Mouse (Mus musculus): ENCODE data around the gene Slc25a47. TPM values are rescaled to one million over a fixed set of nuclear protein-coding genes. Genes with fewer than 3 reads are reported as not detected.

The Slc25a47 gene
- total RNA-seq, 4 experiments from 2014 or later, result 4.0 to 7.5 (median 5.8) TPM

DNA sequence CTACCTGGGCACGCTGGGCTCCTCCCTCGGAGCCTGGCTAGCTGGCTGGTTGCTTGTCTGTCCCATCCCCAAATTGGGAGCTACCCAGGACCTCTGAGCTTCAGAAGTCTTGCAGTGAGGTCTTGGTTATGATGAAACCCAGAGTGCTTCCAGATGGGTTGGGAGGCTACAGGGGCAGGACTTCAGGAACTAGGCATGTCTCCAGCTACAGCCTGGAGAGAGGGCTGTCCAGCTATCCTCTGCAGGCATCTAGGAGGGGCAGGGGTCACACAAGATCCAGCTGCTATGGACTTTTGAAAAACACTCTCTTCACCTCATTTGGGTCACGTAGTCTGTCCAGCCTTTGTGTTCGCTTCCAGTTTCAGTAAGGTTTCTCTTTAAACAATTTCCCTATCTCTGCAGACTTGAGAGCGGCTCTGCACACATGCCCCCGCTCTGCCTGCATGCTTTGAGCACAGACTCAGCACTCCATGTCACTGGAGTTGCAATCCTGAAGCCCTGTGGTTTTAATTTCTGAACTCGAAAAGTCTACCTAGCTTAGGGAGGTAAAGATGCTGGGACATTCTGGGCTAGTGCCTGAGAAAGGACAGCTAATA is 21.8 kb downstream of the Slc25a47 start:
- no peak for DNase-seq (ENCODE audit: low spot score in 2 of 2)

DNA sequence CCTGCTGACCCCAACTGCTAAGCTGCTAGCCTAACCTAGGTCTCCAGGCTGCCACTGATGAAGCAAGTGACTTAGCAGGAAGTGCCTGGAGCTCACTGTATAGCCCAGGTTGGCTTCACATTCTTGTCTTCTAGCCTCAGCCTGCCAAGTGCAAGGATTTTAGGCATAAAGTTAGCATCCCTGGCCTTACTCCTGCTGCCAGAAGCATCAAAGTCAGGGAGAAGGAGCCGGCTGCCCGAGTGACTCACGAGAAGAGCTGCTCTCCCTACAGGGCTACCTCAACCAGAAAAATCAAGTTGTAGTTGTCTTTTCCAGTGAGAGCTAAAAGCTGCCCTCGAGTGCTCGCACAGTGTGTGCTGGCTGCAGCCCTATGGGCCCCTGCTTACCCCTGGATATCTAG is 22.6 kb downstream of the Slc25a47 start:
- no peak for DNase-seq (ENCODE audit: low spot score in 2 of 2)

DNA sequence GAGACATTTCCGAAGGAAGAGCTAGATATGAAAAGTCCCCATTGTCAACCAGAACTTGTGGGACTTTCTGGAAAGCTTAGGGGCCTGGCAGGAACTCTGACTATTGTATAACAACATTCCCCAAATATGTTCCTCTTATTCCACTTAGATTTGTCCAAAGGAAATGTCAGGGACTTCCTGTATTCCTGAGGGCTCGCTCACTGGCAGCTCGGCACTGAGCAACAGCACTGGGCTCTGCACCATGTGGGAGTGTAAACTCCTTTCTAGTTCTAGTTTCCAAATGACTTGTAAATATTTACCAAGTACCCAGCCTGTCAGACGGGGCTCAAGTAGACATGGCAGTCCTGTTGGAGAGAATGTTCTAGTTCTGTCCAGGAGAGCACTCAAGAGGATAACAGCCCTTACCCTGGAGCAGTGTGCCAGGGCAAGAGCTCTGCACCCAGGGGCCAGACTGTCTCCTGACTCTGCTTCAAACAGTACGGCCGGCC is 29.2 kb downstream of the Slc25a47 start:
- DNase-seq (ENCODE audit: low spot score in 2 of 2), result no peak

DNA sequence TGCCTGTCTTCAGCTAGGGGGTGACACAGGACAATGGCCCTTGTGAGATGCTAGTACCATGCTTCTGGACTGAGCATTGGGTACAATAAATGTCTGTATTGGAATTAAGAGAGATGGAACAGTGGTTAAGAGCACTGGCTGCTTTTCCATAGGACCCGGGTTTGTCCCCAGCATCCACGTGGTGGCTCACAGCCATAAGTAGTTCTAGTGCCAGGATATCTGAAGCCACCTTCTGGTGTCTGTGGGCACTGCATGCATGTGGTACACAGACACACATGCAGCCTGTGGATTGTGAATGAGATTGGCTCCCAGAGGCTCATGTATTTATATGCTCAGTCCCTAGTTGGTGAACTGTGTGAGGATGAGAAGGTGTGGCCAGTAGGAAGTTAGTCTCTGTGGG is 33.7 kb downstream of the Slc25a47 start:
- DNase-seq (ENCODE audit: low spot score in 2 of 2), result no peak

DNA sequence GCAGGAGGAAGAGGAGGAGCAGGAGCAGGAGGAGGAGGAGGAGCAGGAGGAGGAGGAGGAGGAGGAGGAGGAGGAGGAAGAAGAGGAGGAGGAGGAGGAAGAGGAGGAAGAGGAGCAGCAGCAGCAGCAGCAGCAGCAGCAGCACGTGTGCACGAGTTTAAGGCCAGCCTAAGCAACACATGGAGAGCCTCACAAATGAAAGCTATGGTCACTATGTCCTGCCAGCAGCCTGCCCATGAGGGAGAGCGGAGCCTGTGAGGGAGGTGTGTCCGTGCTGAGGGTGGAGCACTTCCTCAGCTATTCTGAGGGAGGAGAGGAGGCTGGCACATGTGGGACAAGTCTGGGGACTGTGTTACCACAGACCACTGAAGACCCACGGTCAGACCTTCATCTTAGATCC is 37.3 kb downstream of the Slc25a47 start:
- no peak for DNase-seq (ENCODE audit: low spot score in 2 of 2)

DNA sequence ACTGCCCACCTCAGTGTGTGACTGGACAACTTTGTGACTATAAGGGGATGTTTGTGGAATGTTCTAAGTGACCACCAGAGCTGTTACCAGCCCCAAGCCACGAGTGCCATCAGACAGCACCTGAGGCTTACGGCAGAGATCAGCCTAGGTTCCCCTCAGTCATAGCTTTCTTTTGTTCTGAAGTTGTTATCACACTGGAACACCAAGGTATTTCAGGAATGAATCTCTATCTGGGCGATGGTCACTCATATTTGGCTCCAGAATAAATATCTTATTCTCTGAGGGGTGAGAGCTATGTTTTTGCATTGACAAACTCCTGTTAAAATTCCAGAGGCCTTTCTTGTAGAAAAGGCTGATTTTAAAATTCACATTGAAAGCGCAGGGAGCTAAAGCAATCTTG is 43.3 kb downstream of the Slc25a47 start:
- DNase-seq (ENCODE audit: low spot score in 2 of 2), result no peak

DNA sequence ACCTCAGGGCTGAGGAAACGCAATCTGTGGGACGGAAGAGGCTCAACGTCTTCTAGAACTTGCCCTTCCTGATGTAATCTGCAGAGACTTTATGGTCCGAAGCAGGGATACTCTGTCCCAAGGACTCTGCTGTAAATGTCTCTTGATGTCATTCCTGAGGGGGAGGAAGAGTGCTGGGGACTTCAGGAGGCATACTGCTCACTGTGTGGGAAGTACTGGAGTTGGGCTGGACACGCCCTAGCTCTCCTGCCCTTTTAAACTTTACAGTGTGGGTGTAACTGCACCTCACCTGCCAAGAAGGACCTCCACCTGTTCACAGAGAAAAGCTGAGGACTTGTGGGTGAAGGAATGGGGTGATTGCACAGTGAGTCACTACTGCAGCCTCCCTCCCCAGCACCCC is 44.8 kb downstream of the Slc25a47 start:
- no peak for DNase-seq (ENCODE audit: low spot score in 2 of 2)

DNA sequence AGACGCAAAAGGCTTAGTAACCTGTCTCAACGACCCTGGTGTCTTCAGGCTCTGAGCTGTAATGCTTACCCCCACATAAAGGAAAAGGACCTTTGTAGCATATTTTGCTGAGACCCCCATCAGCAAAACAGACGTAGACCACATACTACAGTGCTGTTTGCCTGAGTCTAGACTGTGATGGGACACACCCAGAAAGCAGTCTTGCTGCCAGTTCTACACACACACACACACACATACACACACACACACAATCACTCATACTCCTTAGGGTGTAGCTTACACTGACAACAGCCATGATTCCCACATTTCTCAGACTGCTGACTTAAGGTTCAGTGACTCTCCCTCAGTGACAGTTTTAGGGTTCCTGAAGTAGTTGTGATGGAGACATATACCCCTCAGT is 45.3 kb downstream of the Slc25a47 start:
- no peak for DNase-seq (ENCODE audit: low spot score in 2 of 2)

DNA sequence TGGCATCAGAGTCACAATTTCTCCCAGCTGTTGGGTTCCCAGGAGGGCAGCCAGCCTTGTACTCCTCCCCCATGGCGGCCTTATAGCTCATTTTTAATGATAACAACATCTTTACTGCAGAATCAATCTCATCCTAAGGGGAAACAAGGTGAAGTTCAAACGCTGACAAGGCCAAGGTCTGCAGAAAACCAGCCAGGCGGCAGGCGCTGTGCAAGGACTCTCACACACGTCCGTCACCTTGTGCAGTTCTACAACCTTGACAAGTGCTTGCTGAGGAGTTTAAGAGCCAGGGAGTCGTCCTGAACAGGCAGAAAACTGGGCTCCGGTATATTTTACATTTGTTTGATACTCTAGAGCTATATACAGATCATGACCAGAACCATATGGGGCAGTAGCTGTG is 46.9 kb downstream of the Slc25a47 start:
- no peak for DNase-seq (ENCODE audit: low spot score in 2 of 2)

DNA sequence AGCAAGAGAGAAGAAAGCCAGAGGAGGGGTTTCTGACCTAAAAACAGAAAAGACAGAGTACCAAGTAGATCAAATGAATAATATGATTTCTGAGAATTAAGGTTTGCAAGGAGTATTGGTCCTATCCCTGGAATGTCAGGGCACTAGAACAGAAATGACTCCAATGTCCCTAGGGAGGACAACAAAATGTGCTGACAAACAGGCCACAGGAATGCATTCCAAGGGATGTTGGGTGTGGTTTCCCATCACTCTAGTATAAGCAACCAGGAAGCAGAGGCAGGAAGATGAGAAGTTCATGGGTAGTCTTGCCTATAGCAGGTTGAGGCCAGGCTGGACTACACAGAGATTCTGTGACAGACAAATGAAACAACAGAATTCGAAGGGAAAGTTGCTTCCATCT is 50.1 kb downstream of the Slc25a47 start:
- DNase-seq (ENCODE audit: low spot score in 2 of 2), result no peak

DNA sequence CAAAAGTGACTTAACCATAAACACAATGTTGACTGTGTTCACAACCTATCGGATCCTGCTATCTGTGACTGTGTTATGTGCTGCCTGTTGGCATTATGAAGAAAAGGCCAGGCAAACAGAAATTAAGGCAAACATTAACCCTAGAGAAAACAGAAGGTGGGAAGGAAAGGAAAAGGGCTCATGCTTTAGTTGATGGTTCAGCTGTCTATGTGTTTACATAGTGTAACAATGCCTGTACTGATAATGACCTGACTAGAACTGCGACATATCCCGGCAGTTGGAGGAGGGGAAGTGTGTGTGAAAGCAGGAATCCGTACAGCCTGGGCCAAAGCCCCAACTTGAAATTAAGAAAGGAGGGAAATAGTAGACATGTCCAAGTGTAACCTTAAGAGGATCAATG is 51.2 kb downstream of the Slc25a47 start:
- DNase-seq (ENCODE audit: low spot score in 2 of 2), result no peak

DNA sequence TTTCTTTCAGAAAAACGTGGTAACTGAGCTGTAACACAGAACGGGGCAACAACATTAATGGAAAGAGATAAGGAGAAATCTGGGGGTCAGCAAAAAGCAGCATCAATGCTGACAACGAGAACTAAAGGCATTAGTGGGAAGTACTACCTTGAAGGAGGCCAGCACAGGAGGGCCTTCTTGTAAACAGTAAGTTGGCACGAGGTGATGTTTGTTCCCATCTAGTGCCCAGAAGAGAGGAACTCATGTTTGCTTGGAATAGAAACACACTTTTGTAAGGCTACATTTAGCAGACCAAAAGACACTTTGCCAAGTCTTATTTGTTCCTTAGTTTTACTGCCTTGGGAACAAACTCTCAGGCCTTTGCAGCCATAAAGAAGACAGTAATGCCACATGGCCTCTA is 52.8 kb downstream of the Slc25a47 start:
- no peak for DNase-seq (ENCODE audit: low spot score in 2 of 2)

DNA sequence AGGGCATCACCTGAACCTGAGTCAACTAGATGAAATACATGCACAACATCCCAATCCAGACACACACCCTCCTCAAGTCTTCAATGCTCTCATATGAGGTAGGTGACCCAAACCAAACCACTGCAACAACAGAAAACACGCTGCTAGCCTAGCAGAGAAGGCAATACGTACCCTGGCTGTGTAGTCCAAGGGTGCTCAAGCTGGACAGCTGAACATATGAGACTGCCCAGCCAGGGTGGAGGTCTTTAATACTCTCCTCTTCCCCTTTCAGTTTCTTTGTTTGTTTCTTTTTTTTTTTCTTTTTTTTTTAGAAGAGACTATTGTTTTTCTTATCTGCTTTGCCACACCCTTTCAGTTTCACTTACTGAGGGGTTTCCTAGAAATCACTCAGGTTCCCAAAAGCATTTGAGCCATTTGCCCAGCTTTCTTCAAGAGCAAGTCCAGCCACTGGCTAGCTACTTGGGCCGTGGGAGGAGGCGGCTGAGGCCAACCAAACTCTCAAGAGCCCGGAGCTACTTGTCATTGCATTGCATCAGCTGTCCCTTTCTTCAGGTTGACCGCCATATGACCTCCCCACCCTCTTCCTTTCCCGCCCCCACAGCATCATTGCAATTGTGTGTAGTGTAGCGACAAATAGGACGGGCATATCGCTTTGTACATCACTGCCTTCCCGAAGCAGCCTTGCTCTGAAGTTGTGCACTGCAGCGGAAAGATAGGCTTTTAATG is 57.3 kb downstream of the Slc25a47 start, which contains the start of gene Wdr25:
Gene Wdr25, plus strand, starts transcription at position 643 of the 726 bp plus-strand sequence.
- no peak for DNase-seq (ENCODE audit: low spot score in 2 of 2)

DNA sequence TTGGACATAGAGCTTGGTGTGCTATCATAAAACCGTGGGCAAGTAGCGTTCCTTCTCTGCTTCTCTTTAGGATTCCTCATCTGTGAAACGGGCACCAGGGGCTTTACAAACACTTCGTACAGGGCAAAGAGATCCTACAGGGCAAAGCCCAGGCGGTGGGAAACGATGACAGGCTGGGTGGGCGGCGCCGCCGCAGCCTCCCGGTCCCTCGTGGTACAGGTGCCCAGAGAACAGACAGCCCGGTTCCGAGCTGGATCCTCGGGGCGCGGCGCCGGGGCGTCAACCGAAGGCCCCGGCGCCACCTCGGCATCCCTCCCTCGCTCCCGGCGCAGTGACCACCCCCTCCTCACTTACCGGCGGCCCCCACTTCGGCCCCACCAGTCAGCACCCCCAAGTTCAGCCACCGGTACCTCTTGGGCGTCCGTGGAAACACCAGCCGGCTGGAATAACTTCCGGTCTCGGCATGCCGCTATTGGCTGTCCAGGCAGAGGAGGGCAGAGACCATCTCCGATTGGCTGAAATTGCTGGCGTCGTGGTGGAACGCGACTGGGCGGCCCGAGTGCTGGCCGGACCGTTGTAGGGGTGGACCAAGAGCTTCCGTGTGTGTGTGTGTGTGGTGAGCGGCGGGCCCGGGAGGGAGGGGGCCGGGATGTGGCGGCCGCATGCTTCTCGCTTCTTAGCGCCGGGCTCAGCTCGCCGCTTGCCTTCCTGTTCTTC is 58.0 kb downstream of the Slc25a47 start, which contains the start of gene Wars:
Gene Wars, minus strand, starts transcription at position 460 of the 717 bp plus-strand sequence.
- peak; percentile 90 to 94 for DNase-seq (ENCODE audit: low spot score in 2 of 2)

DNA sequence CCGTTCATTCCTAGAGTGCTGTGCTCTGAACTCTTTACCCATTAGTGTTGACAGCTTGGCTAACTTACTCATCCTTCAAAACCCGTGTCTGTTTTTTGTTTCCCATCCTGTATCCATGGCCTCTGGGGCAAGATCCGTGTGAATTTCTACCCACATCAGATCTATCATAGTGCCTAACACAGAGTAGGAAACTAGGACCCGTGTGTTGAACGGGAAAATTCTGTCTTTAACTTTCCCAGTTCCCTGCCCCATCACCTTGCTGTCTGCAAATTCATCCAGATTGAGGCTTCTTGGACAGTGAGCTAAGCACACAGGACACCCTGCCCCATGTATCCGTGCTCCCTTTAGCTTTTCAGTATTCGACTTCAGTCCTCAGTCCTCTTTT is 58.6 kb downstream of the Slc25a47 start:
- no peak for DNase-seq (ENCODE audit: low spot score in 2 of 2)

DNA sequence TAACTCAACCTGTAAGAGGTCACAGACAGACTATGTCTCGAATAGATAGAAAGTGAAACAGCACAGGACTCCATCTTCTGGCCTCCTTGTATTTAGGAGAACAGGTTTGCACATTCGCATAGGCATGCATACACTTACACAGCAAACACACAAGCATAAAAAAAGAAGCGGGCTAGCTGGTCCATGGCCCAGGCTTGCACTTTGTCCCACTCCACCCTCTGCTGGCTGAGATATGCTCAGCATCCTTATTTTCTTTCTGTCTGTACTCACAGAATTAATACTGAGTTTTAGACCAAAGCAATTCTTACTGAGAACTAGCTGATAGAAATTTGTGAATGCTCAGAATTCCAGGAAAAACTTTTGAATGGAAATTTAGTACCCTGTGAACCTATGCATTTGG is 60.2 kb downstream of the Slc25a47 start:
- DNase-seq (ENCODE audit: low spot score in 2 of 2), result no peak

DNA sequence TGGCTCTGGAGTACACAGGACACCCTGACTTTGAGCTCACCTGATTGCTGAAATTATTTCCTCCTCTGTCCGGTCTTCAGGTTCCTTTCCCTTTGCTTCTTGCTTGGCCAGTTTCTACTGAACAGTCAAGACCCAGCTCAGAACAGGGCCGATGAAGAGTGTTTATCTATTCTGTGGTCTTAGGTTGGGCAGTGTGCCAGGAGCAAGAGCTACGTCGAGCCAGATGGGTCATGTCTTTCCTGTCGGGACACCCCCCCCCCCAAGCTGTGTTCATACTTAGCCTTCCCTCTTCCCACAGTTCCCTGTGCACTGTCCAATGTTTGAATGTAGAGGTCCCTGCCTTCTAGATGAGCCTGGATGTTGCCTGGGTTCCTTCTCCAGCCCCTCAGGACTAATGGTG is 65.5 kb downstream of the Slc25a47 start:
- no peak for DNase-seq (ENCODE audit: low spot score in 2 of 2)

DNA sequence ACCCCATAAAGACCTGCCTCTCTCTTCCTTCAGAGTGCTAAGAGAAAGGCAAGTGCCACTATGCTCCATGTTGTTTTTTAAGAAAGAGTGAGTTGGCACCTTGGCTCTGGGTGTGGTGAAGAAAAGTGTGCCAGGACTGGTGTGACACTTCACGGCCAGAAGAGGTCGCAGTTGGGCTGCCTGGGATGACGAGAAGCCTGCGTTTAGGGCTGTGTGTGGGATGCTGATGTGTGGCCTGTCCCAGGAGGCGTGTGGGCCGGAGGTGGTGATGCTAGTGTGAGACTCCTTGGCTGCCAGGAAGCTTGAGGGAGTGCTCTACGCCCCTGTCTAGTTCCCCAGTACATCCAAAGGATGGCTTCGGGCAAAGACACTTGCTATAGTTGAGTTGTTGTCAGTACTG is 67.1 kb downstream of the Slc25a47 start:
- DNase-seq (ENCODE audit: low spot score in 2 of 2), result peak; percentile 16 to 46

DNA sequence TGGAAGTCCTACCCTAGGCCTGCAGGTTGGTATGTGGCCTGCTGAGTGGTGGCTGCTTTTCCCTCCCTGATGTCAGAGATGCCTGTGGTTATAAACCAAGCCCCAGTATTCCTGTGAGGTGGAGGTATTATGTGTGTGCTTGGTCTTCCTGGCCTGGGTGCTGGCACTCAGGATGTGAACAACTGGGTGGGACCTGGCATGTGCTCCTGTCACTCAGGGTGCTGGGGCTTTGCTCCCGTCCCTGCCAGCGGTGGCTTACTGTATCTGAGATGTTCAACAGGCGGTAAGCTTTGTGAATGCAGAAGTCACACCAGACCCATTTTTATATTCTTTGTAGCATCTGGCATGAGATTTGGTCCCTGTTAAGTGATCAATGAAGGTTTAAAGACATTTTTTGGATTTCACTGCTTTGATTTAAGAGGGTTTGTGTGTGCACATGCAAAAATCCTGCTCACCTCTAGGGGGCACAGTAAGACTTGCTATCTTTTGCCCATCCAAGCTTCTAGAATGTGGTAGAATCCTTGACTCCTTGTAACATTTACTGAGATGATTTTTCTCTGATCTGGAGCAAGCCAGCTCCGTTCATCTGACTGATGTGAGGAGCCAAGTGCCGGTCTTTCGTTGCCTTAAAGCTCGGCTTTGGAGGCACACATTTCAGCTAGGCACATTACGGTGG is 67.9 kb downstream of the Slc25a47 start:
- DNase-seq (ENCODE audit: low spot score in 2 of 2), result peak; percentile 17 to 26

DNA sequence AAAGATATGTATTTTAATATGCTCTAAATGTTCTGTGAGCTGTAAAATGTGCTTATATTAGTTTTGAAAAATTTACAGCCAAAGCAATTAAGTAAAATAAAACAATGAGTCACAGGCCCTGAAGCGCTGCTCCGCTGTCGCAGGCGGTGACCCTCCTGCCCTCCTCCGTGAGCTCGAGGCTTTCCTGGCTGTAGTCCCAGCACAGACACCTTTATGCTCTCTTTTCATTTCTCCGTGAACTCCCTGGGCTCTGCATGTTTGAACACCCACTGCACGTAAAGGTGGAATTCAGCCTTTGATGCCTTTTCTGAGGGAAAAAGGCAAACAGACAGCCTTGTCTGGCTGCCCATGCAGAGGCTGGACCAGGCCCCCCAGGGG is 68.4 kb downstream of the Slc25a47 start:
- DNase-seq (ENCODE audit: low spot score in 2 of 2), result no peak

DNA sequence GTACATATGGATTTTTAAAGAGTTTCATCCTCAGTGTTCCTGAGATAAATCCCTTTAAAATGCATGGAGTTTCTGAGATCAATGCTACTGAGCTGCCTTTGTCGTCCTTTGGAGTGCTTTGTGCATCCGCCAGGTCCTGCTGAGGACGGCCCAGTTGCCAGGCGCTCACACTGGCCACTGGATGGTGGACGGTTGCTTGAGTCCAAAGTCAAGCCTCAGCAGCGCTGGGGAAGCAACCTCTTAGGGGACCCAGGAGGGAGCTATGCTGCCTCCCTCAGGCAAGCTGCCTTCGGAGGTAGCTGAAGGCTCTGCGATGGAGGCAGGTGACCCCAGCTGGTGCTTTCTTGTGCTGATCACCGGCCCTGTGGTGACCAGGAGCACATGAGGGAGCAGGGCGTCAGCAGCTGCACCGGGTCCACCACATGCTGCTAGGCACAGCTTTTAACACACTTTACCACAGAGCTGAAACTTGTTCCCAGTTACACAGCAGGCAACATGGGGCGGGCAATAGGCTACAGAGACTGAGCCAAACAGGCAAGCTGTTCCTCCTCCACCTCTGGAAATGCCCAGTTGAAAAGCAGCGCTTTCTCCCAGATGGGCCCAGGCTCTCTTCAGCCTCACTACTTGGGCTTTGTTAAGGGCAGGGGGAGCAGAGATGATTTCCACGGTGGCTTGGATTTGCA is 69.9 kb downstream of the Slc25a47 start:
- no peak for DNase-seq (ENCODE audit: low spot score in 2 of 2)
